Mouse (Mus musculus): Measurements from ENCODE around the gene Wdr90. TPM values are rescaled to one million over a fixed set of nuclear protein-coding genes. Genes with fewer than 3 reads are reported as not detected.

Wdr90 gene
- polyA plus RNA-seq, 1 experiment, result 6.9 TPM

DNA sequence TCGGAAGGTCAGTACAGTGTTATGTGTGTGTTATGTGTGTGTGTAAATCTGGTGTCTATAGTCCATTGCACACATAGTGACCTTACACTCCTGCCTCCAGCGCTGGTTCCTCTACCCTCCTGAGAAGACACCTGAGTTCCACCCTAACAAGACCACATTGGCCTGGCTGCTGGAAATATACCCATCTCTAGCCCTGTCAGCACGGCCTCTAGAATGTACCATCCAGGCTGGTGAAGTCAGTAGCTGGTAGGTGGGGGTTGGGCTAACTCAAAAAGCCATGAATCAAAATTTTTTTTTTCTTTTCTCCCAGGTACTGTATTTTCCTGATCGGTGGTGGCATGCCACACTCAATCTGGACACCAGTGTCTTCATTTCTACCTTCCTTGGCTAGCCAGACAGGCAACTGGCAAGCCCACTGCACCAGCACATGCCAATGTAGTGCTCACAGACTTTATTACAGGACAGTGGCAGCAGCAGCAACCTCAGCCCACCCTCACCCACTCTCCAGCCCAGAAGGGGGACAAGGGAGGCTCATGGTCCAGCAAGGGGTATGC, 31.0 kb downstream of the Wdr90 start:
- TF ChIP-seq GATA1 (IDR thresholded peaks at IDR 0.05; ENCODE audit: low read length), result no peak

DNA sequence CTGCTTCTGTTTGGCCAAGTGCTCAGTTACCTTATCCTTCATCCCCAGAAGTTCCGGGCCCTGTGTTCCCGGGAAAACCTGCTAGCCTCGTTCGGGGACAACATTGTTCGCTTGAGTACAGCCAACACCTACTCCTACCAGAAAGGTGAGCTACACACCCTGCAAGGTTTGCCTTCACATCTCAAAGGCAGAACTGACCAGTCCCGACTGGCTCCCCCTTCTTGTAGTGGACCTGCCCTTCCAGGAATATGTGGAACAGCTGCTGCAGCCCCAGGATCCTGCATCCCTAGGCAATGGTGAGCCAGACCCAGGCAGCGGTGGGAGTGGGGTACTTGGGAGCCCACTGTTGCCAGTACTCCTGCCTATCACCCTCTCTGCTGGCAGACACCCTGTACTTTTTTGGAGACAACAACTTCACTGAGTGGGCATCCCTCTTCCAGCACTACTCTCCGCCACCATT, 31.7 kb downstream of the Wdr90 start:
- no peak for TF ChIP-seq GATA1 (IDR thresholded peaks at IDR 0.05; ENCODE audit: low read length)

DNA sequence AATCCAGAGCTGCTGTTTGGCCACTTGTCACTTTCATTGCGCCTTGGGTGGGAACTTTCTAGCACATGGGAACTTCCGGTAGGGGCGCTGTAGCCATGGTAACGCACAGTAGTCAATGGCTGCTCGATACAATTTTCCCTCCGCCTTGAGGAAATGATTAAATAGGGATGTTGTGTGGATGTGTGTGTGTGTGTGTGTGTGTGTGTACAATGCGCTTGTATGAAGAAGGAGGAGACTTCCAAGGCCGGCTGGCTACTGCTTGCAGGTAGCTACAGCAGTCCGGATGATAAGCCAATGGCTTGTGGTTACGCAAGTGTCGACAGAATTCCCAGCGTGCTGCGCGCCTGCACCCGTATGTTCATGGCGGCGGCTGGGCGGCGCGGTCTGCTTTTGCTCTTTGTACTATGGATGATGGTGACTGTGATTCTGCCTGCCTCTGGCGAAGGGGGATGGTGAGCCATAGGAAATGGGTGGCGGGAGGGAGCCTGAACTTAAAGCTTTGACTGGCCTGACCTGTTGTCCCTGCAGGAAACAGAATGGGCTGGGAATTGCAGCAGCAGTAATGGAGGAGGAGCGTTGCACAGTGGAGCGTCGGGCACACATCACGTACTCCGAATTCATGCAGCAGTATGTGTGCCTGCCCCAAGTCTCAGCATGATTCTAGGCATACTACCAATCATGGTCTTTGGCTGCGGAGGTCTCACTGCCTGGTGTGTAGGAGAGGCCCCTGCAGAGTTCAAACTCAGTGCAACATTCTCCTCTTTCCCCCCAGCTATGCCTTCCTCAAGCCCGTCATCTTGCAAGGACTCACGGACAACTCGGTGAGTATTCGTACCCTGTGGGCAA, 32.4 kb downstream of the Wdr90 start, which contains the start of gene Jmjd8:
Gene Jmjd8 (plus strand): TSS at position 156 of the 846 bp plus-strand sequence.
- no peak for TF ChIP-seq GATA1 (IDR thresholded peaks at IDR 0.05; ENCODE audit: low read length)

DNA sequence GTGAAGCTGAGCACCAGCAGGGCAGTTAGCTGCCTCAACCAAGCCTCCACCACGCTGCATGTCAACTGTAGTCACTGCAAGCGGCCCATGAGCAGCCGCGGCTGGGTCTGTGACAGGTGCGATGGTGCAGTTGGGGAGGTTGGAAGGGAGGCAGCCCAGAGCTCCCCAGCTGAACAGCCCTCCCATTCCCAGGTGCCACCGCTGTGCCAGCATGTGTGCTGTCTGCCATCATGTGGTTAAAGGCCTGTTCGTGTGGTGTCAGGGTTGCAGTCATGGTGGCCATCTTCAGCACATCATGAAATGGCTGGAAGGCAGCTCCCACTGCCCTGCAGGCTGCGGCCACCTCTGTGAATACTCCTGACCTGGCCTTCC, 33.1 kb downstream of the Wdr90 start:
- no peak for TF ChIP-seq GATA1 (IDR thresholded peaks at IDR 0.05; ENCODE audit: low read length)

DNA sequence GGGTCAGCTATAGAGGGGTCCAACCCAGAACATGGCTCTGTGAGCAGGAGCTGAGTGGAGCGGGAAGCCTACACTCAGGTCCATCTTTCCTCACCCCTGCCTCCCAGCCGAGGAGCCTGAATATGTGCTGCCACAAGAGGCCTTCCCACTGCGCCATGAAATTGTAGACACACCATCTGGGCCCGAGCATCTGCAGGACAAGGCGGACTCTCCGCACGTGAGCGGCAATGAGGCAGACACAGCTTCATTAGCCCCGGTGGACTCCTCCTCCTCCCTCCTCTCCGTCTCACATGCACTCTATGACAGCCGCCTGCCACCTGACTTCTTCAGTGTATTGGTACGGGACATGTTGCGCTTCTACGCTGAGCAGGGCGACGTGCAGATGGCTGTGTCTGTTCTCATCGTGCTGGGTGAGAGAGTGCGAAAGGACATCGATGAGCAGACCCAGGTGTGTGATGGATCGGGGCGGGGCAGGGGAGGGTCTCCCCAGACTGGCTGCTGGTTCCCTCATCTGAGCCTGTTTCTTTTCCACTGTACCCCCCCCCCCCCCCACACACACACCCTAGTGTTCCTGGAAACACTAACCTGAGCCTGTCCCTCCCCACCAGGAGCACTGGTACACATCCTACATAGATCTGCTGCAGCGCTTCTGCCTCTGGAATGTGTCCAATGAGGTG, 33.6 kb downstream of the Wdr90 start:
- TF ChIP-seq GATA1 (IDR thresholded peaks at IDR 0.05; ENCODE audit: low read length), result no peak

DNA sequence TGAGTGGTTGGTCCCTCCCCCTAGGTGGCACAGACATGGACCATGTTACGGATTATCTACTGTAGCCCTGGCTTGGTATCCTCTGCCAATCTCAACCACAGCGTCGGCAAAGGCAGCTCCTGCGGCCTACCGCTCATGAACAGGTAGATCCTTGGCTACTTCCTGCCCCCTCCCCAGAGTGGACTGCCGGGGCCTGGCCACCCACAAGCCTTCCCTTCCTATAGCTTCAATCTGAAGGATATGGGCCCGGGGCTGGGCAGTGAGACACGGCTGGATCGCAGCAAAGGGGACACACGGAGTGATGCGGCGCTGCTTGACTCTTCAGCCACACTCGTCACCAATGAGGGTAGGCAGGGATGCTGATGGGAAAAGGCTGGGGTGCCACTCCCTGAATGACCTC, 34.3 kb downstream of the Wdr90 start:
- TF ChIP-seq GATA1 (IDR thresholded peaks at IDR 0.05; ENCODE audit: low read length), result no peak

DNA sequence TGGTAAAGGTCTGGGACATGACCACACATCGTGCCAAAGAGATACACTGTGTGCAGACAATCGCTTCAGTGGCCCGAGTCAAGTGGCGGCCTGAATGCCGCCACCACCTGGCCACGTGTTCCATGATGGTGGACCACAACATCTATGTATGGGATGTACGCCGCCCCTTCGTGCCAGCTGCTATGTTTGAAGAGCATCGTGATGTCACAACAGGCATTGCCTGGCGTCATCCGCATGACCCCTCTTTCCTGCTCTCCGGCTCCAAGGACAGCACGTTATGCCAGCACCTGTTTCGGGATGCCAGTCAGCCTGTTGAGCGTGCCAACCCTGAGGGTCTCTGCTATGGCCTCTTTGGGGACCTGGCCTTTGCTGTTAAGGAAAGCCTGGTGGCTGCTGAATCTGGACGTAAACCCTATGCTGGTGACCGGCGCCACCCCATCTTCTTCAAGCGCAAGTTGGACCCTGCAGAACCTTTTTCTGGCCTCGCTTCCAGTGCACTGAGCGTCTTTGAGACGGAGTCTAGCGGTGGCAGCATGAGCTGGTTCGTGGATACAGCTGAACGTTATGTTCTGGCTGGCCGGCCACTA, 35.2 kb downstream of the Wdr90 start:
- no peak for TF ChIP-seq GATA1 (IDR thresholded peaks at IDR 0.05; ENCODE audit: low read length)

DNA sequence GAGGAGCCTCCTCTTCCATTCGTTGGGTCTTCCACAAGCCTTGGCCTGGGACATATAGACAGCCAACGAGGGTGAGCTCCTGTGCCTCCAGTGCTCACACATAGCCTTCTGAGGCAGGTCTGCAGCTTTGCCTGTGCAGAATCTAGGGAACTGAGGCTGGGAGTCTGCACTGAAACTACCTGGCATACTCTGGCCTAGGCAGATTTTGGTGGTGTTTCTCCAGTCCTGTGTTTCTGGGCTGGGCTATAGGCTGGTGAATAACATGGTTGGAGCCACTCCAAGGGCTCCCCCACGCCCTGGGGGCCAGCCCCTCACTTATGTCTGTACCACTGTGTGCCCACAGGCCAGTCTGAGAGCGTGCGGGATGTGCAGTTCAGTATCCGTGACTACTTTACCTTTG, 36.0 kb downstream of the Wdr90 start:
- TF ChIP-seq GATA1 (IDR thresholded peaks at IDR 0.05; ENCODE audit: low read length), result no peak

DNA sequence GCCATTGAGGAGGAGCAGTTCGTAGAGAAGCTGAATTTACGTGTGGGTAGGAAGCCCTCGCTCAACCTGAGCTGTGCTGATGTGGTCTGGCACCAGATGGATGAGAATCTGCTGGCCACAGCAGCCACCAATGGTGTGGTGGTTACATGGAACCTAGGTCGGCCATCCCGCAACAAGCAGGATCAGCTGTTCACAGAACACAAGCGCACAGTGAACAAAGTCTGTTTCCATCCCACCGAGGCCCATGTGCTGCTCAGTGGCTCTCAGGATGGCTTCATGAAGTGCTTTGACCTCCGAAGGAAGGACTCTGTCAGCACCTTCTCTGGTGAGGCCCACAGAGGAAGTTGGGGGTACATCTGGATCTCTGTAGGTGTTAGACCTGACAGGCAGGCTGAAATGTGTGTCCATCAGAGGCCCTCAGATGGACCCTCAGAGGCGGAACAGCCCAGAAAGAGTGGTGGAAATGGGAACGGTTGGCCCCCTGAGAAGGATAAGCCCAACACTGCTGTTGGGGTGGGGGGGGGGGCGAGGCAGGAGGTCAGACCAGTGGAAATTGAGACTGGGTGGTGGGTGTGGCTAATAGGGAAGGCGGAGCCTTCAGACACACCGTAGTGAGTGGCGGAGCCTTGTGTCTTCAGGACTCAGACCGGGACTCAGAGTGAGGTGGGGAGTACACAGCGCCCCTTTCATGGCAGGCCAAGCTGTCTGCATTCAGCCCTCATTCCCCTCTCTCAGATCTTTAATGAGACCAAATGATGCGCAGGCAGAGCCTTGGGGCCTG, 36.7 kb downstream of the Wdr90 start:
- no peak for TF ChIP-seq GATA1 (IDR thresholded peaks at IDR 0.05; ENCODE audit: low read length)

DNA sequence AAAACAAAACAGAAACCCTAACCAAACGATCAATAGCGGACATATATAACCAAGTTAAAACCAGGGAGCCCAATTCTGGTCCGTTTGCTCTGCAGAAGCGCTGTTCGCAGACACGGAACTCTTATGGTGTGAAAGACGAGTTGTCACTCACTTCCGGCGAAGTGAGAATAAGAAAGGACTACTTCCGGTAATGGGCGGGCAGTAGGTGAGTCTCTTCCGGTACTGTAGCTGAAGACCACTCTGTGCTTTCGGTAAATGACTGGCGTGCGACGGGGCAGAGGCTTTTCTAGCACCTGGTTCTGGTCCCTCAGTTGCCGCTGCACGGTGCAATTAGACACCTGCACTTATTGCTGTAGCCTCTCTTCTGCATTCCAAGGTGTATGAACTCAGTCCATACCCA, 37.8 kb downstream of the Wdr90 start, which contains the start of gene Wdr24:
Gene Wdr24 (plus strand): TSS at position 176 of the 400 bp plus-strand sequence.
- no peak for TF ChIP-seq GATA1 (IDR thresholded peaks at IDR 0.05; ENCODE audit: low read length)

DNA sequence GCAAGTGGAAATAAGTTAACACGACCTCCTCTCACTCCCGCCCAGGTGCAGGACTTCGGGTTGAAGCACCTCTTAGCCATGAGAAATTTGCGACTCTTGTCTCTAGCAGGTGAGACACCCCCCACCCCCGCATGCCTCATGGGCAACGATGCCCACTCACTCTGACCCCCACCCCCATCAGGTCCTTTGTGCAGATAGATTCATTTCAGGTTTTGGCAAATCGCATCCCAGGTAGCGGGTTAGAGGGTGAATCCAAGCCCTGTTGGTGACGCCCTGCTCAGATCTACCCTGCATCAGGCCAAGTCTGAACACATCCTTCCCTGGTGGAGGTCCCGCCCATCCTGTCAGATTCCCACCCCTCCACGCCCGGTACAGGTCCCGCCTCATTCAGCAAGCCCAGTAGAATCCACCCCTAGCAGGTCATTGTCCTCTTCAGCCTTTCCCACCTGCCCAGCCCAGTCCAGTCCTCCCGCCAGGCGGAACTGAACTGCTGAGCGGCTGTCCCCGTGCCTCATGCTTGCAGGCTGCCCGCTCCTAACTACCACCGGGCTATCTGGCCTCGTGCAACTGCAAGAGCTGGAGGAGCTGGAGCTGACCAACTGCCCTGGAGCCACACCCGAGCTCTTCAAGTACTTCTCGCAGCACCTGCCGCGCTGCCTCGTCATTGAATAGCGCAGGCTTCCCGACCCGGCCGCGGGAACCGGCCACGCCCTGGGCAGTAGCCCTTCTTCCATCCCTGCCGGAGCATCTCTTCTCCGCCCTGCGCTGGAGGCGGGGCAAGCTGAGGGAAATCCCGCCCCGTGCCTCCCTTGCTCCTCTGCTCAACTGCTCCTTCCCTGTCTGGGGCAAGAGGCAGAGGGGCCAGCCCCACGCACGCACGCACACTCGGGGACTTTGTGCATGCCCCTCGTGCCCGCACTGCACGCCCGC, 42.2 kb downstream of the Wdr90 start:
- no peak for TF ChIP-seq GATA1 (IDR thresholded peaks at IDR 0.05; ENCODE audit: low read length)

DNA sequence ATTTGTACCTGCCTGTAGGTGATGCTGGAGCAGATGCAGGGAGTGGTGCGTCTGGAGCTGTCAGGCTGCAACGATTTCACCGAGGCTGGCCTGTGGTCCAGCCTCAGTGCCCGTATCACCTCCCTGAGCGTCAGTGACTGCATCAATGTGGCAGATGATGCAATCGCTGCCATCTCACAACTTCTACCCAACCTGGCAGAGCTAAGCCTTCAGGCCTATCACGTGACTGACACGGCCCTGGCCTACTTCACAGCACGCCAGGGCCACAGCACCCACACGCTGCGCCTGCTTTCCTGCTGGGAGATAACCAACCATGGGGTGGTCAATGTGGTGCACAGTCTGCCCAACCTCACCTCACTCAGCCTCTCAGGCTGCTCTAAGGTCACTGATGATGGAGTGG, 43.6 kb downstream of the Wdr90 start:
- TF ChIP-seq GATA1 (IDR thresholded peaks at IDR 0.05; ENCODE audit: low read length), result no peak

DNA sequence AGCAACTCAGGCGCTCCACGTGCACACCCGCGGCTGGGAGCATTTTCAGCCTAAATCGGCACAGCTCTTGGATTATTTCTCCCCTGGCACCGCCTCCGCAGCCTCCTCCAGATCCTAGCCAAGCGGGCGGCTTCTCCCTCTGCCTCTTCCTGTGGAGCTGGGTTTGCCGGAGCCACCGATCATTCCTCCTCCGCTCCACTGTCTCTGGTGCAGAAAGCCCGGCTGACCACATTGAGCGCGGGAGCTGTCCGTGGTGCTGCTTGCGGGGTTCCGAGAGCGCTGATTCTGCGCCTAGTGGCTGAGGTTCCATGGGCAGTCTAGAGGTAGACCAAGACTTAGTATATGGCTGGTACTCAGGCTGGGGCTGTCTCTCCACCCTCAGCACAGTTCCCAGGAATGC, 47.8 kb downstream of the Wdr90 start:
- TF ChIP-seq GATA1 (IDR thresholded peaks at IDR 0.05; ENCODE audit: low read length), result no peak

DNA sequence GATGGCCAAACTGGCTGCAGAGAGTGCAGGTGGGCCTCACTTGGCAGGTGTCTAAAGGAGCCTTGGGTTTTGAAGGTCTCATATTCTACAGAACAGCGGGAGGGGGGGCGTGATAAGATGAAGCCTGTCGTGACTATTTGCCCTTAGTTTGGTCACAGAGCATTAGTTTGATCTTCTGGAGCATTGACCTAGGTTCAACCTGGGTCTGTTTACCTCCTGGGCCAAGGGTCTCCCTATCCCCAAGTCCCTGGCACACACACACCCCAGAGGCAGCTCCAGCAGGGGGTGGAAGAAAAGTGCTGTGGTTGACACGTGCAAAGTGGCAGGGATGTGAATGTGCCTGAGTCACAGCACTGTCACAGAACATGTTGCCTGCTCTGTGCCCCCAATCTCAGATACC, 50.4 kb downstream of the Wdr90 start:
- no peak for TF ChIP-seq GATA1 (IDR thresholded peaks at IDR 0.05; ENCODE audit: low read length)

Data from G1E-ER4 (cell line).